In the genomic region with DNA sequence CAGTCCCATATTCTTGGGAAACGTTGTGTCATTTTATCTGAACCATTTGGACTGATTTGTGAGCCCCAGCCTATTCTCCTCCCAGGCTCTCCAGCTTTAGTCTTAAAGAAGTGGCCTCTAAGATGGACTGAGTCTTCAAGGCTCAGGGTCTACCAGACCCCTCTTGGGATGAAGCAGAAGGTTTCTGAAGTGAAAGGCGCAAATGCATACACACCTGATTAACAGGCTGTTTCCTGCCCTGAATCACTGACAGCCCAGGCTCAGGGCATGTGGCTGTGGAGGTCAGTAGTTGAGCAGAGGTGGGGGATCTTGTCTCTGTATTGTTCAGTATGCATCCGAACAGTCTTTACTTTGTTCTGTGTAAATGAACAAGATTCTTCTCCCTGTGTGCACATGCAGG, we compare ENCODE assay signal across 9 mouse cellular contexts. TPM values are rescaled to one million over a fixed set of nuclear protein-coding genes. Genes with fewer than 3 reads are reported as not detected.
DNase-seq lines count a peak whose midpoint lies in the region; ATAC-seq and TF ChIP-seq lines count a peak whose summit lies in the region.
"Had no signal": no experiment of that assay in that cellular context is flagged by ENCODE, and none has a peak within 500 bp of the region (broad histone marks: within the 10 kb centered on the region; RNA-seq: fewer than 3 reads in every experiment).

No protein-coding gene starts in this region.

- H3K9me3 ChIP-seq in embryonic facial prominence, embryonic 11.5 days (replicated peaks; ENCODE audit: control insufficient read depth, low read length), result no peaks in the 10 kb centered on the region
- H3K9me3 ChIP-seq in limb, embryonic 10.5 days (replicated peaks), result no peaks in the 10 kb centered on the region
- no peaks in the 10 kb centered on the region for H3K9me3 ChIP-seq in neural tube, embryonic 11.5 days (ENCODE audit: control insufficient read depth, low read length)

- no peak; the same call in 1 of the 2 replicates for ATAC-seq in embryonic facial prominence, embryonic 11.5 days (replicated peaks; ENCODE audit: insufficient number of reproducible peaks, low FRiP score, low TSS enrichment, low read depth)
- no peak for ATAC-seq in neural tube, embryonic 11.5 days (ENCODE audit: insufficient read depth, low FRiP score, low TSS enrichment)
- ATAC-seq in granulocyte monocyte progenitor cell, adult 5-6 weeks (replicated peaks; ENCODE audit: poor library complexity, severe bottlenecking), result no peak

- H3K4me3 ChIP-seq in layer of hippocampus, adult 2 months, result peak overlapping the region; percentile 51; the same call in 1 of the 2 replicates
- H3K4me3 ChIP-seq in embryonic facial prominence, embryonic 11.5 days (ENCODE audit: low read depth, low read length), result 0 out of 2 replicates have a peak overlapping the region, but pooled peaks have one; percentile 95
- H3K4me3 ChIP-seq in limb, embryonic 10.5 days, result peak overlapping the region; percentile 96
- peak overlapping the region; percentile 93; the same call in 1 of the 2 replicates for H3K4me3 ChIP-seq in neural tube, embryonic 11.5 days (ENCODE audit: low read depth, low read length)

- no peak overlapping the region for H3K27ac ChIP-seq in layer of hippocampus, adult 2 months
- no peak overlapping the region for H3K27ac ChIP-seq in embryonic facial prominence, embryonic 11.5 days (replicated peaks; ENCODE audit: low read depth, low read length)
- H3K27ac ChIP-seq in limb, embryonic 10.5 days, result peak overlapping the region; percentile 97
- H3K27ac ChIP-seq in neural tube, embryonic 11.5 days (ENCODE audit: low read depth, low read length), result no peak overlapping the region
- H3K27ac ChIP-seq: kidney, postnatal 0 days had no signal

- no peaks in the 10 kb centered on the region for H3K27me3 ChIP-seq in embryonic facial prominence, embryonic 11.5 days (ENCODE audit: control insufficient read depth, insufficient read depth, low read length)
- H3K27me3 ChIP-seq in limb, embryonic 10.5 days (ENCODE audit: low read depth, poor library complexity, severe bottlenecking), result no peaks in the 10 kb centered on the region
- H3K27me3 ChIP-seq in neural tube, embryonic 11.5 days (ENCODE audit: control insufficient read depth, insufficient read depth, low read length), result no peaks in the 10 kb centered on the region

- H3K36me3 ChIP-seq in embryonic facial prominence, embryonic 11.5 days (replicated peaks; ENCODE audit: control insufficient read depth, insufficient read depth, low read depth, low read length), result peaks cover 3% of the 10 kb centered on the region
- H3K36me3 ChIP-seq in limb, embryonic 10.5 days, result peaks cover 27% of the 10 kb centered on the region
- H3K36me3 ChIP-seq in neural tube, embryonic 11.5 days (ENCODE audit: control insufficient read depth, insufficient read depth, low read length), result peaks cover 5% of the 10 kb centered on the region; the same call in 1 of the 2 replicates

- H3K9ac ChIP-seq in embryonic facial prominence, embryonic 11.5 days (replicated peaks; ENCODE audit: low read length), result peak overlapping the region; percentile 96
- peak overlapping the region; percentile 27; the same call in 1 of the 2 replicates for H3K9ac ChIP-seq in neural tube, embryonic 11.5 days (ENCODE audit: low read length)

- WGBS in embryonic facial prominence, embryonic 11.5 days, result 86% methylated on average over 3 of the region's 3 CpGs
- 82% methylated on average over 3 of the region's 3 CpGs for WGBS in limb, embryonic 10.5 days
- WGBS in neural tube, embryonic 11.5 days, result 88% methylated on average over 3 of the region's 3 CpGs

- H3K4me1 ChIP-seq in embryonic facial prominence, embryonic 11.5 days (ENCODE audit: control insufficient read depth, insufficient read depth, low read length), result peaks cover 2% of the 10 kb centered on the region; the same call in 1 of the 2 replicates
- peaks cover 29% of the 10 kb centered on the region for H3K4me1 ChIP-seq in limb, embryonic 10.5 days
- peaks cover 11% of the 10 kb centered on the region for H3K4me1 ChIP-seq in neural tube, embryonic 11.5 days (ENCODE audit: control insufficient read depth, insufficient read depth, low read length)

- DNase-seq in layer of hippocampus, adult 2 months (ENCODE audit: low spot score in 2 of 2), result no peak
- DNase-seq in layer of hippocampus, postnatal 10 days (ENCODE audit: low spot score in 2 of 2), result no peak
- no peak for DNase-seq in embryonic facial prominence, embryonic 11.5 days (ENCODE audit: low spot score)
- DNase-seq in limb, embryonic 10.5 days (ENCODE audit: low spot score), result peak; percentile 37
- DNase-seq in neural tube, embryonic 11.5 days (ENCODE audit: low spot score), result no peak
- no peak for DNase-seq in frontal cortex, postnatal 10 days (ENCODE audit: low spot score in 2 of 2)
- no peak for DNase-seq in cerebellum, adult 18-20 months

- no peak for TF ChIP-seq CTCF in layer of hippocampus, adult 2 months (conservative IDR thresholded peaks at IDR 0.05)

- H3K4me2 ChIP-seq in embryonic facial prominence, embryonic 11.5 days (ENCODE audit: low read depth, low read length), result peak overlapping the region; percentile 48; the same call in 1 of the 2 replicates
- peak overlapping the region; percentile 86; the same call in 1 of the 2 replicates for H3K4me2 ChIP-seq in neural tube, embryonic 11.5 days (ENCODE audit: low read depth)

RNA-seq across cellular contexts. Expression of a gene that starts 0.9 kb away (rescaled TPM):
- 10 to 100 TPM; 66.1 to 66.7 TPM for total RNA-seq in layer of hippocampus, adult 2 months (2021)
- 10 to 100 TPM; 70.9 to 75.2 TPM for total RNA-seq in layer of hippocampus, postnatal 10 days (2021)
- polyA plus RNA-seq in embryonic facial prominence, embryonic 11.5 days (2014; fragmentation: Nextera tagmentation; extraction: Ambion mirVana), result 207 and 237 TPM in 2 replicates
- polyA plus RNA-seq in limb, embryonic 10.5 days (2016; fragmentation: Nextera tagmentation; extraction: Ambion mirVana), result 183 and 197 TPM in 2 replicates
- 191 TPM in 2 replicates for polyA plus RNA-seq in neural tube, embryonic 11.5 days (2014; fragmentation: Nextera tagmentation; extraction: Ambion mirVana)
- 277 and 291 TPM in 2 replicates for total RNA-seq in granulocyte monocyte progenitor cell, adult 5-6 weeks (2014; fragmentation: Nextera tagmentation)
- 200 and 242 TPM in 2 replicates for total RNA-seq in granulocyte monocyte progenitor cell, adult 5-6 weeks (2017)

RNA-seq across cellular contexts. Expression of a gene that starts 49.7 kb away (rescaled TPM):
- 10 to 100 TPM; 42.8 to 42.9 TPM for total RNA-seq in layer of hippocampus, adult 2 months (2021)
- total RNA-seq in layer of hippocampus, postnatal 10 days (2021), result 10 to 100 TPM; 43.8 to 45.6 TPM
- polyA plus RNA-seq in embryonic facial prominence, embryonic 11.5 days (2014; fragmentation: Nextera tagmentation; extraction: Ambion mirVana), result 31.3 and 36.8 TPM in 2 replicates
- 32.1 and 37.5 TPM in 2 replicates for polyA plus RNA-seq in limb, embryonic 10.5 days (2016; fragmentation: Nextera tagmentation; extraction: Ambion mirVana)
- 34.7 and 35.1 TPM in 2 replicates for polyA plus RNA-seq in neural tube, embryonic 11.5 days (2014; fragmentation: Nextera tagmentation; extraction: Ambion mirVana)
- 6.0 and 12.3 TPM in 2 replicates for total RNA-seq in granulocyte monocyte progenitor cell, adult 5-6 weeks (2014; fragmentation: Nextera tagmentation)
- 6.9 and 15.3 TPM in 2 replicates for total RNA-seq in granulocyte monocyte progenitor cell, adult 5-6 weeks (2017)

RNA-seq across cellular contexts. Expression of a gene that starts 49.7 kb away (rescaled TPM):
- 10 to 100 TPM; 36.4 to 40.1 TPM for total RNA-seq in layer of hippocampus, adult 2 months (2021)
- 10 to 100 TPM; 27.6 to 29.7 TPM for total RNA-seq in layer of hippocampus, postnatal 10 days (2021)
- polyA plus RNA-seq in embryonic facial prominence, embryonic 11.5 days (2014; fragmentation: Nextera tagmentation; extraction: Ambion mirVana), result 29.3 and 31.7 TPM in 2 replicates
- polyA plus RNA-seq in limb, embryonic 10.5 days (2016; fragmentation: Nextera tagmentation; extraction: Ambion mirVana), result 19.9 and 23.3 TPM in 2 replicates
- polyA plus RNA-seq in neural tube, embryonic 11.5 days (2014; fragmentation: Nextera tagmentation; extraction: Ambion mirVana), result 32.7 and 36.5 TPM in 2 replicates
- total RNA-seq in granulocyte monocyte progenitor cell, adult 5-6 weeks (2014; fragmentation: Nextera tagmentation), result 11.5 and 12.4 TPM in 2 replicates
- total RNA-seq in granulocyte monocyte progenitor cell, adult 5-6 weeks (2017), result 17.3 and 20.9 TPM in 2 replicates

RNA-seq across cellular contexts. Expression of a gene that starts 58.9 kb away (rescaled TPM):
- total RNA-seq in layer of hippocampus, adult 2 months (2021), result not detected
- not detected for total RNA-seq in layer of hippocampus, postnatal 10 days (2021)
- polyA plus RNA-seq in embryonic facial prominence, embryonic 11.5 days (2014; fragmentation: Nextera tagmentation; extraction: Ambion mirVana), result not detected in 2 replicates
- polyA plus RNA-seq in limb, embryonic 10.5 days (2016; fragmentation: Nextera tagmentation; extraction: Ambion mirVana), result not detected in 2 replicates
- polyA plus RNA-seq in neural tube, embryonic 11.5 days (2014; fragmentation: Nextera tagmentation; extraction: Ambion mirVana), result not detected in 2 replicates
- not detected in 2 replicates for total RNA-seq in granulocyte monocyte progenitor cell, adult 5-6 weeks (2014; fragmentation: Nextera tagmentation)
- total RNA-seq in granulocyte monocyte progenitor cell, adult 5-6 weeks (2017), result not detected in 2 replicates
